Mouse (Mus musculus): ENCODE data around the gene Gm10670. TPM values are rescaled to one million over a fixed set of nuclear protein-coding genes. Genes with fewer than 3 reads are reported as not detected.
"Not testable (repeated sequence)": the region's sequence is repeated elsewhere in the genome, so short reads cannot be mapped to it uniquely, and the experiment has no call there.

The Gm10670 gene
- not detected in 2 replicates for polyA plus RNA-seq (2014; fragmentation: Nextera tagmentation; extraction: Ambion mirVana)

DNA sequence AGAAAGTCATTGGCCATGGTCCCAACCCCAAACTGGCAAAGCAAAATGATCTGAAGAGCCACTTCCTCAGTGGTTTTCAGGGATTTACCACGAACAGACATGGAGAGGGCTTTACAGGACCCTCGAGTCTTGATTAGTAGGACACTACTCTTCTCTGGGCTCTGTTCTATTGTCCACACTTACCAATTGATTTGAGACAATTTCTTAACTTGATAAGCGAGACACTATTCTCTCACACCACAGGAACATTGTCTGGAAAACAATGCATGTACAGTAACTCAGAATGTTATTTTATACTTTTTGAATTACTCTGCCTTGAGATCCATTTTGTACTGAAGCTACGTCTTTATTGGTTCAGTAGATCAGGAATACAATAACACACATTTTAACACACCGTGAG is at the start of gene Gm10670:
TSS of gene Gm10670 (minus strand) at position 101 of the 400 bp plus-strand sequence.
- H3K27ac ChIP-seq (ENCODE audit: low read depth, low read length); ATAC-seq (ENCODE audit: low read depth); H3K4me2 ChIP-seq (ENCODE audit: low read depth, low read length); H3K4me3 ChIP-seq (ENCODE audit: low read depth, low read length); H3K9ac ChIP-seq (replicated peaks; ENCODE audit: low read depth, low read length); H3K27me3 ChIP-seq (ENCODE audit: control insufficient read depth, insufficient read depth, low read length); H3K9me3 ChIP-seq (ENCODE audit: control insufficient read depth, low read length); H3K36me3 ChIP-seq (ENCODE audit: control insufficient read depth, insufficient read depth, low read length); H3K4me1 ChIP-seq (ENCODE audit: control insufficient read depth, insufficient read depth, low read length): not testable (repeated sequence)
- no CpG with 5 or more reads among the region's 5 CpGs for WGBS

DNA sequence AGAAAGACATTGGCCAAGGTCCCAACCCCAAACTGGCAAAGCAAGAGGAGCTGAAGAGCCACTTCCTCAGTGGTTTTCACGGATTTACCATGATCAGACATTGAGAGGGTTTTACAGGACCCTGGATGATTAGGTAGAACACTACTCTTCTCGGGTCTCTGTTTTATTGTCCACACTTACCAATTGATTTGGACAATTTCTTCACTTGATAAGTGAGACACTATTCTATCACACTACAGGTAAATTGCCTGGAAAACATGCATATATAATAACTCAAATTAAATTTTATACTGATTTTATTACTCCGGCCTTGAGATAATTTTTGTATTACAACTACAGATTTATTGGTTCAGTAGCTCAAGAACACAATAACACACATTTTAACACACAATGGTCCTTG is 35.7 kb upstream of the Gm10670 start, which contains the start of gene Vmn1r103:
TSS of gene Vmn1r103 (minus strand) at position 101 of the 400 bp plus-strand sequence.
- no CpG with 5 or more reads among the region's 3 CpGs for WGBS
- H3K9me3 ChIP-seq (ENCODE audit: control insufficient read depth, low read length); H3K4me3 ChIP-seq (ENCODE audit: low read depth, low read length); H3K4me1 ChIP-seq (ENCODE audit: control insufficient read depth, insufficient read depth, low read length); H3K27ac ChIP-seq (ENCODE audit: low read depth, low read length); H3K4me2 ChIP-seq (ENCODE audit: low read depth, low read length); ATAC-seq (ENCODE audit: low read depth); H3K27me3 ChIP-seq (ENCODE audit: control insufficient read depth, insufficient read depth, low read length); H3K36me3 ChIP-seq (ENCODE audit: control insufficient read depth, insufficient read depth, low read length); H3K9ac ChIP-seq (replicated peaks; ENCODE audit: low read depth, low read length): not testable (repeated sequence)

DNA sequence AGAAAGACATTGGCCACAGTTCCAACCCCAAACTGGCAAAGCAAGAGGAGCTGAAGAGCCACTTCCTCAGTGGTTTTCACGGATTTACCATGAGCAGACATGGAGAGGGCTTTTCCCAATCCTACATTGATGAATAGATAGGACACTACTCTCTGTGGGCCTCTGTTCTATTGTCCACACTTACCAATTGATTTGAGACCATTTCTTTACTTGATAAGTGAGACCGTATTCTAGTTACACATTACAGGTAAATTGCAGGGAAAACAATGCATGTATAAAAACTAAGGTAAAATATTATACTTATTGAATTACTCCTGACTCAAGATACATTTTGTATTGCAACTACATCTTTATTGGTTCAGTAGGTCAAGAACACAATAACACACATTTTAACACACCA is 32.2 kb downstream of the Gm10670 start, which contains the start of gene Vmn1r101:
TSS of gene Vmn1r101 (minus strand) at position 101 of the 400 bp plus-strand sequence.
- H3K4me2 ChIP-seq (ENCODE audit: low read depth, low read length); H3K27ac ChIP-seq (ENCODE audit: low read depth, low read length); H3K4me3 ChIP-seq (ENCODE audit: low read depth, low read length); H3K27me3 ChIP-seq (ENCODE audit: control insufficient read depth, insufficient read depth, low read length); H3K36me3 ChIP-seq (ENCODE audit: control insufficient read depth, insufficient read depth, low read length); H3K9me3 ChIP-seq (ENCODE audit: control insufficient read depth, low read length); H3K9ac ChIP-seq (replicated peaks; ENCODE audit: low read depth, low read length); ATAC-seq (ENCODE audit: low read depth); H3K4me1 ChIP-seq (ENCODE audit: control insufficient read depth, insufficient read depth, low read length): not testable (repeated sequence)
- WGBS: no CpG with 5 or more reads among the region's 2 CpGs

Other genes with a start within 250 kb of the Gm10670 start
- gene Gm4498, start 241.1 kb downstream of the Gm10670 start, polyA plus RNA-seq (2014; fragmentation: Nextera tagmentation; extraction: Ambion mirVana): not detected in 2 replicates
- not detected in 2 replicates for gene Gm5890, start 212.1 kb downstream of the Gm10670 start, polyA plus RNA-seq (2014; fragmentation: Nextera tagmentation; extraction: Ambion mirVana)
- not detected in 2 replicates for gene Gm4133, start 140.9 kb downstream of the Gm10670 start, polyA plus RNA-seq (2014; fragmentation: Nextera tagmentation; extraction: Ambion mirVana)
- gene Gm5728, start 99.5 kb downstream of the Gm10670 start, polyA plus RNA-seq (2014; fragmentation: Nextera tagmentation; extraction: Ambion mirVana): not detected in 2 replicates
- not detected in 2 replicates for gene Vmn1r100, start 57.0 kb downstream of the Gm10670 start, polyA plus RNA-seq (2014; fragmentation: Nextera tagmentation; extraction: Ambion mirVana)
- not detected in 2 replicates for gene Vmn1r101, start 32.3 kb downstream of the Gm10670 start, polyA plus RNA-seq (2014; fragmentation: Nextera tagmentation; extraction: Ambion mirVana)
- gene Vmn1r103, start 35.6 kb upstream of the Gm10670 start, polyA plus RNA-seq (2014; fragmentation: Nextera tagmentation; extraction: Ambion mirVana): not detected in 2 replicates
- not detected in 2 replicates for gene Vmn1r104, start 58.9 kb upstream of the Gm10670 start, polyA plus RNA-seq (2014; fragmentation: Nextera tagmentation; extraction: Ambion mirVana)
- not detected in 2 replicates for gene Gm5726, start 70.8 kb upstream of the Gm10670 start, polyA plus RNA-seq (2014; fragmentation: Nextera tagmentation; extraction: Ambion mirVana)
- gene Gm4141, start 101.3 kb upstream of the Gm10670 start, polyA plus RNA-seq (2014; fragmentation: Nextera tagmentation; extraction: Ambion mirVana): not detected in 2 replicates
- not detected in 2 replicates for gene Gm4513, start 124.1 kb upstream of the Gm10670 start, polyA plus RNA-seq (2014; fragmentation: Nextera tagmentation; extraction: Ambion mirVana)
- gene Vmn1r107, start 194.0 kb upstream of the Gm10670 start, polyA plus RNA-seq (2014; fragmentation: Nextera tagmentation; extraction: Ambion mirVana): not detected in 2 replicates
- not detected in 2 replicates for gene Vmn1r111, start 228.3 kb upstream of the Gm10670 start, polyA plus RNA-seq (2014; fragmentation: Nextera tagmentation; extraction: Ambion mirVana)